Mouse (Mus musculus) 416B (cell line): ENCODE results near the gene Pcif1.
A peak's percentile ranks its signal among the peaks of the same experiment; 100 is the strongest.

Experiments
- DNase-seq: peaks from one replicate; pipeline ENCODE4 v3.0.0; 2011; ENCODE audit warnings: low read depth

The Pcif1 gene

GRCm38 (mm10) chr2:164894048-164894447, 14.9 kb downstream of the Pcif1 start:
- DNase-seq, result no peak

GRCm38 (mm10) chr2:164894644-164895043, 15.5 kb downstream of the Pcif1 start:
- no peak for DNase-seq

- no peak for DNase-seq
These were observed 16.8 kb downstream of the Pcif1 start for GRCm38 (mm10) chr2:164895885-164896284.

GRCm38 (mm10) chr2:164898008-164898407, 18.9 kb downstream of the Pcif1 start:
- no peak for DNase-seq

GRCm38 (mm10) chr2:164899034-164899433, 19.9 kb downstream of the Pcif1 start:
- DNase-seq, result no peak

- no peak for DNase-seq
These were observed 20.8 kb downstream of the Pcif1 start for GRCm38 (mm10) chr2:164899723-164900459.

- DNase-seq, result no peak
These were observed 22.3 kb downstream of the Pcif1 start for GRCm38 (mm10) chr2:164901380-164901779.

GRCm38 (mm10) chr2:164903496-164903895, 24.4 kb downstream of the Pcif1 start:
- DNase-seq, result no peak

- no peak for DNase-seq
These were observed 27.0 kb downstream of the Pcif1 start for GRCm38 (mm10) chr2:164906071-164906470.

GRCm38 (mm10) chr2:164907511-164907910, 28.4 kb downstream of the Pcif1 start:
- no peak for DNase-seq

- no peak for DNase-seq
These were observed 28.9 kb downstream of the Pcif1 start for GRCm38 (mm10) chr2:164908011-164908410.

- no peak for DNase-seq
These were observed 30.0 kb downstream of the Pcif1 start for GRCm38 (mm10) chr2:164909100-164909499.

GRCm38 (mm10) chr2:164909542-164909941, 30.4 kb downstream of the Pcif1 start:
- peak; percentile 90 for DNase-seq

GRCm38 (mm10) chr2:164910360-164911061, 31.4 kb downstream of the Pcif1 start:
- peak; percentile 29 for DNase-seq

GRCm38 (mm10) chr2:164911086-164912048, 32.3 kb downstream of the Pcif1 start, which contains the start of gene Zfp335:
Gene Zfp335, minus strand, starts transcription at chr2:164911757.
- peak; percentile 95 for DNase-seq

- no peak for DNase-seq
These were observed 33.0 kb downstream of the Pcif1 start for GRCm38 (mm10) chr2:164912151-164912550.

GRCm38 (mm10) chr2:164912749-164913427, 33.8 kb downstream of the Pcif1 start:
- no peak for DNase-seq

- peak; percentile 94 for DNase-seq
These were observed 34.3 kb downstream of the Pcif1 start for GRCm38 (mm10) chr2:164913428-164913786.

GRCm38 (mm10) chr2:164916820-164917219, 37.7 kb downstream of the Pcif1 start:
- peak; percentile 54 for DNase-seq

- no peak for DNase-seq
These were observed 38.3 kb downstream of the Pcif1 start for GRCm38 (mm10) chr2:164917371-164917770.

- peak; percentile 76 for DNase-seq
These were observed 39.2 kb downstream of the Pcif1 start for GRCm38 (mm10) chr2:164918325-164918724.

- DNase-seq, result no peak
These were observed 42.9 kb downstream of the Pcif1 start for GRCm38 (mm10) chr2:164921984-164922383.
